Mouse (Mus musculus) kidney, embryonic 15.5 days (tissue): ENCODE results near the gene Gucy2c. TPM values are rescaled to one million over a fixed set of nuclear protein-coding genes. Genes with fewer than 3 reads are reported as not detected.

Source experiments
- ATAC-seq: fragments of 200-750 bp; cut with Nextera tagmentation; replicated peaks from 2 replicates; pipeline ENCODE4 v1.8.0; 2017; ENCODE audit warnings: moderate TSS enrichment; ENCODE audit not compliant: low FRiP score
- H3K27ac ChIP-seq: fragments of 300-500 bp; sonication (generic); 2 replicates; pipeline ENCODE4 v1.5.1; 2015; ENCODE audit warnings: mild to moderate bottlenecking, inconsistent platforms
- H3K27me3 ChIP-seq: fragments of 300-500 bp; sonication (generic); 2 replicates; pipeline ENCODE4 v1.6.1; 2015; ENCODE audit warnings: inconsistent platforms
- H3K36me3 ChIP-seq: fragments of 300-500 bp; sonication (generic); 2 replicates; pipeline ENCODE4 v1.6.1; 2015; ENCODE audit warnings: inconsistent platforms
- H3K4me1 ChIP-seq: fragments of 300-500 bp; sonication (generic); 2 replicates; pipeline ENCODE4 v1.6.1; 2015; ENCODE audit warnings: inconsistent platforms
- H3K4me2 ChIP-seq: fragments of 300-500 bp; sonication (generic); 2 replicates; pipeline ENCODE4 v1.6.1; 2015; ENCODE audit warnings: moderate library complexity, mild to moderate bottlenecking, inconsistent platforms
- H3K4me3 ChIP-seq: fragments of 300-500 bp; sonication (generic); replicated peaks from 2 replicates; pipeline ENCODE4 v1.5.1; 2015; ENCODE audit warnings: mild to moderate bottlenecking, inconsistent platforms
- H3K9ac ChIP-seq: fragments of 300-500 bp; sonication (generic); 2 replicates; pipeline ENCODE4 v1.6.1; 2015; ENCODE audit warnings: mild to moderate bottlenecking, inconsistent platforms
- H3K9me3 ChIP-seq: fragments of 300-500 bp; sonication (generic); replicated peaks from 2 replicates; pipeline ENCODE4 v1.6.1; 2016; ENCODE audit warnings: inconsistent platforms
- WGBS: fragments of 180-500 bp; shearing (Covaris S2); methylation state at CpG from one replicate; pipeline ENCODE4 v1.1.7; 2015; ENCODE audit warnings: mixed read lengths; 5-methylcytosine and 5-hydroxymethylcytosine counted together
- polyA plus RNA-seq: library from polyadenylated mRNA; unstranded; fragments of >200 nt; fragmentation: Nextera tagmentation; extraction: Ambion mirVana; gene quantifications from 2 replicates; pipeline ENCODE4 v1.2.1, GENCODE M21; 2015

The Gucy2c gene
- polyA plus RNA-seq, 1 experiment from 2014 or later: 0.08 TPM

DNA sequence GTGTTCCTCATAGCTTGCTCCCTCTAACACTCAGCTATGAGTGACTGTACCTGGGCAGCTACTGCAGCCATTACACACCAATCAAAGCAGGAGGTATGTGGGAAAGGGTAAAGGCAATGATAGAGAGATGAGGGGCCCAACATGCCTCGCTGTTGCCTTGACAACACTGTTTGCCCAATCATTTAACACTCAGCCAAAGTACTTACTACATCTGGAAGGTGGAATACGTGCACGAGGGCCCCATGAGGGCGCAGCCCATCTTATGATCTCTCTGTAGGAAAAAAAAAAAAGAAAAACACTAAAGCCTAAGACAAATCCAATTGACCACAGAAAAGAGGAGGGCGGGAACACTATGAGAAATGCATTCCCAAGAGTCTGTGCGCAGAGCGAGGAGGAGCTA, 11.7 kb downstream of the Gucy2c start:
- 87% methylated on average over 7 of the region's 7 CpGs for WGBS
- Histone ChIP-seq H3K27me3 (no peaks in the 10 kb centered on the region), H3K27ac (no peak overlapping the region), H3K9me3 (no peaks in the 10 kb centered on the region), H3K4me1 (no peaks in the 10 kb centered on the region), H3K36me3 (no peaks in the 10 kb centered on the region), H3K9ac (no peak overlapping the region), H3K4me3 (no peak overlapping the region), H3K4me2 (no peak overlapping the region)
- ATAC-seq: no peak

DNA sequence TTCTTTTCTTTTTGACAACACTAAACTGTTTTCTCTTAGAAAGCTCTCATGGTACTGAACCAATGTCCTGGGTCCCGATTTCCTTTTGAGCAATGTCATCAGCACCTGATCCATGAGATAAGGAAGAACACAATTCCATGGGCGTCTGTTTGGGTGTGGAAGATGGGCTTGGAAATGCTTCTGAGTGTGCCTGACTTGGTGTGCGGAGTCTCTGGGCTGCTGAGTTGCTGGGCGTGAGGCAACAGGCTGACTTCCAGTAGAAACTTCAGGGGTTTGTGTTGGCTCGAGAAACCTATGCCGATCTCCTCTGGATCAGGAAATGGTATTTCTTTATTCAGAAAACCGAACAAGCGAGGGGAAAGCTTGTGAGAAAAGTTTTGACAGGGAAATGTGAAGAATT, 12.4 kb downstream of the Gucy2c start:
- 89% methylated on average over 8 of the region's 8 CpGs for WGBS
- H3K27me3 ChIP-seq: no peaks in the 10 kb centered on the region
- no peak overlapping the region for H3K4me3 ChIP-seq
- no peak for ATAC-seq
- H3K36me3 ChIP-seq: no peaks in the 10 kb centered on the region
- H3K4me2 ChIP-seq: no peak overlapping the region
- no peak overlapping the region for H3K9ac ChIP-seq
- H3K27ac ChIP-seq: no peak overlapping the region
- no peaks in the 10 kb centered on the region for H3K9me3 ChIP-seq
- H3K4me1 ChIP-seq: no peaks in the 10 kb centered on the region

DNA sequence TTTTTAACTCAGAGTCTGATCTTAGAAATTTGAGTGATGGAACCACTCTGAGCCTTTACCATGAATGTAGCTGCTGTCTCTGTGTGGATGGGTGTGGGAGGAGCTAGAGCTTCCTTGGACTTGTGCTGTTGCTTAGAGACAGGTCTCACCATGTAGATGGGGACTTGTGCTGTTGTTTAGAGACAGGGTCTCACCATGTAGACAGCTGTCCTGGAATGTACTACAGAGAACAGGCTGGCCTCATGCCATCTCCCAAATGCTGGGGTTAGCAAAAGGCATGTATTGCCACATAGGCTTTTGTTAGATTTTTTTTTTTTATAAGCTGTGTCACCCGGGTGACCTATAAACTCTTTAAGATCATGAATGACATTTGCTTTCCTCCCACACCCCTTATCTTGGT, 17.7 kb downstream of the Gucy2c start:
- Histone ChIP-seq H3K4me1 (no peaks in the 10 kb centered on the region), H3K27ac (no peak overlapping the region), H3K9me3 (no peaks in the 10 kb centered on the region), H3K27me3 (no peaks in the 10 kb centered on the region), H3K4me2 (no peak overlapping the region), H3K36me3 (no peaks in the 10 kb centered on the region), H3K4me3 (no peak overlapping the region), H3K9ac (no peak overlapping the region)
- no peak for ATAC-seq
- 63% methylated on average over 1 of the region's 1 CpGs for WGBS

DNA sequence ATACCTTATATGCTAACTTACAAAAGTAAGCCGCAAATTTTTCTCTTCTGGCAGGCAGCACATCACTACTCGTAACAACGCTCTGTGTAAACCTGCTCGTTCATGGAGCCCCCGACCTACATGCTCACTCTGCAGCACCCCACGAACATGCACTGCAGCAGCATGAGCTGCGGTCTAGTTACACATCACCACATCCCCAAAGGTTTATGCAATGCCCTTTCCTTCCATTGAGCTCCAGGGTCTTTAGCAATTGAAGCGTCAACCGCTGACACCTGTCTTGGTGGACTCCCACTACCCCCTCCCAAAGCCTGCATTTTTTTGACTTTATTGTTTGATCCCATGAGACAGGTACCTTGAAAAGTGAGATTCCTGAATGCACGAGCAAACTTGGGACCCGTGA, 31.0 kb downstream of the Gucy2c start:
- Histone ChIP-seq H3K9ac (no peak overlapping the region), H3K36me3 (no peaks in the 10 kb centered on the region), H3K27ac (no peak overlapping the region), H3K4me1 (no peaks in the 10 kb centered on the region), H3K4me3 (no peak overlapping the region), H3K27me3 (no peaks in the 10 kb centered on the region), H3K4me2 (no peak overlapping the region), H3K9me3 (no peaks in the 10 kb centered on the region)
- 86% methylated on average over 11 of the region's 11 CpGs for WGBS
- no peak for ATAC-seq

DNA sequence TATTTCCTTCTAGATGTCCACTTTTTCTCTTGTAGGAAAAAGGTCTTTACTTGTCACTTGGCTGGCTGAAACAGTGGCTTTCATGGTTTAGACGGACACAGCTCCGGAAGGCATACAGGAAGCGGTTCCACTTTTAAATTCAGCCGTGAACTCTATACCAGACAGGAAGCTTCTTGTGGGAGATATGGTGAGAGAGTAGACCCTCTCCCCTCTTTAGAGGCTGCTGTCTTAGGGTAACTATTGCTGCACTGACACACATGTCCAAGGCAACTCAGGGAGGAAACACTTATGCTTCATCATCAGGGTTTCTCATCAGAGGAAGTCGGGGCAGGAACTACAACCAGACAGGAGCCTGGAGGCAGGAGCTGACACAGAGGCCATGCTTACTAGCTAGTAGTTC, 36.0 kb downstream of the Gucy2c start:
- peaks cover 5% of the 10 kb centered on the region for H3K27me3 ChIP-seq
- 74% methylated on average over 5 of the region's 5 CpGs for WGBS
- no peak for ATAC-seq
- no peaks in the 10 kb centered on the region for H3K9me3 ChIP-seq
- no peak overlapping the region for H3K4me3 ChIP-seq
- no peak overlapping the region for H3K4me2 ChIP-seq
- H3K27ac ChIP-seq: no peak overlapping the region
- H3K36me3 ChIP-seq: no peaks in the 10 kb centered on the region
- H3K9ac ChIP-seq: no peak overlapping the region
- H3K4me1 ChIP-seq: 0 out of 2 replicates have a peak, but pooled peaks cover 4% of the 10 kb centered on the region

DNA sequence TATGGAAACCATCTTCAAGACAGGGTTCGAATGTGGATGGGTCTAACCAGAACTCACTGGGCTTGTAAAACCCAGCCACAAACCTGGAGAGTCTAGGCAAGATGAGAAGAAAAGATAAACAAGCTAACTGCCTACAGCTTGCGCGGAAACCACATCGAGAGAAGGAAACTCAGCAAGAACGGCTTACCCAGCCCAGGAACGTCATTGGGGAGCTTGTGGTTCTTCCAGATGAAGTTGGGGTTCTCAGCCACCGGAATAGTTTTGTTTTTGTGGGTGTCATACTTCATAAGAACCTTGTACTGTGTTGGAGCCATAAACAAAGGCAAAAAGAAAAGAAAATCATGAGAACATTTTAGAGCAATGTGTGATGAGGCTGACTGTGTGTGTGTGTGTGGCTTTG, 37.8 kb downstream of the Gucy2c start:
- 73% methylated on average over 7 of the region's 7 CpGs for WGBS
- H3K27me3 ChIP-seq: peaks cover 5% of the 10 kb centered on the region
- ATAC-seq: no peak

DNA sequence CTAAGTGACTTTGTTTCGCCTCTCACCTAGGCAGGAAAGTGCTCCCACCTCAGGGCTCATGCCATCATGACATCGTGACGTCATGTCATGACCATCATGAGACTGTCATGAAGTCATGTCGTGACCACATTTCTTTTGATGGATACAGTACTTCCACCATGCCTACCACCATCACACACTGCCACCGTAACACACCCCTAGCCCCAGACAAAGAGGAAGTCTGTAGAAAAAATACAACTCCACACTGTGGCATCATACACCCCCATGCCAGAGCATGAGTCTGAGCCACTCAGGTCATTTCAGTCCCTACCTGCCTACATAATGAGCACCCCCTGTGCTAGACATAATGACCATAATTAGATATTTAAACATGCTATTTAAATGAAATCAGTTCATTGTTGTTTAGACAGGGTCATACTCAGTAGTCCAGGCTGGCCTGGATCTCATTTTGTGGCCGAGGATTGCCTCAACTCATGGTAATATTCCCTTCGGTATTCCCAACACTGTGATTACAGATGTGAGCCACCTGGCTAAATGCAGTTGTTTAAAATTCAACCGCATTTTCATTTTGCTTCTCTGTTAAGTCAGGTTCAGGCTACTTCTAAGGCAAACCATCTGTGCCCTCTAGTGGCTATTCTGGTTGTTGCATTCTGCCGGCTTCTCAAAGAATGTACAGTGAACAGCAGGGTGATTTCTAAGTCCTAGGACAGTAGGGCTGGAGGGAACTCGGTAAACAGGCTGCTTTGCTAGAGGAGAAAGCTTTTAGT, 39.0 kb downstream of the Gucy2c start:
- H3K27ac ChIP-seq: no peak overlapping the region
- no peak overlapping the region for H3K4me3 ChIP-seq
- H3K4me2 ChIP-seq: no peak overlapping the region
- H3K4me1 ChIP-seq: 0 out of 2 replicates have a peak, but pooled peaks cover 4% of the 10 kb centered on the region
- no peaks in the 10 kb centered on the region for H3K9me3 ChIP-seq
- H3K27me3 ChIP-seq: peaks cover 5% of the 10 kb centered on the region
- ATAC-seq: peak; percentile 83
- no peak overlapping the region for H3K9ac ChIP-seq
- WGBS: 41% methylated on average over 10 of the region's 10 CpGs
- no peaks in the 10 kb centered on the region for H3K36me3 ChIP-seq

More for the DNA sequence above, 37.8 kb downstream of the Gucy2c start:
- Histone ChIP-seq H3K4me2 (no peak overlapping the region), H3K4me3 (no peak overlapping the region), H3K27ac (no peak overlapping the region), H3K9me3 (no peaks in the 10 kb centered on the region), H3K4me1 (0 out of 2 replicates have a peak, but pooled peaks cover 4% of the 10 kb centered on the region), H3K9ac (no peak overlapping the region), H3K36me3 (no peaks in the 10 kb centered on the region)

DNA sequence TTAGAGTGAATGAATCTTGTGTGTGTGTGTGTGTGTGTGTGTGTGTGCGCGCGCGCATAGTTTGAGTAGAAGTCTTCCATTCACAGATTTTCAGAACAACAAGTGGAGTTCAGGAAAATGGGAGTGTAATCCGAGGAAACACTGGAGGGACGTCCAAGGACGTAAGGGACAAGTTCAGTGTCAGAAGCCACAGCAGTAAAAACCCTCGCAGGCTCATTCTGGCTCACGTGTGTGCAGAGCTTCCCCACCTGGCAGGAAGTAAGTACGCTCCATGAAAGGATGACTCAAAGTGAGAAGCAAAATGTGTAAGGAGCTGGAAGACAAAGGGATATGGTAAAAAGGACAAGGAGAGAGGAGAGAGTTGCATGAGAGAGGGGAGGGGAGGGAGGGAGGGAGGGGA, 40.3 kb downstream of the Gucy2c start:
- no peak overlapping the region for H3K27ac ChIP-seq
- ATAC-seq: no peak
- H3K4me2 ChIP-seq: no peak overlapping the region
- no peaks in the 10 kb centered on the region for H3K9me3 ChIP-seq
- no peak overlapping the region for H3K4me3 ChIP-seq
- 0 out of 2 replicates have a peak, but pooled peaks cover 4% of the 10 kb centered on the region for H3K4me1 ChIP-seq
- H3K27me3 ChIP-seq: peaks cover 5% of the 10 kb centered on the region
- H3K36me3 ChIP-seq: no peaks in the 10 kb centered on the region
- H3K9ac ChIP-seq: no peak overlapping the region
- 83% methylated on average over 10 of the region's 10 CpGs for WGBS

DNA sequence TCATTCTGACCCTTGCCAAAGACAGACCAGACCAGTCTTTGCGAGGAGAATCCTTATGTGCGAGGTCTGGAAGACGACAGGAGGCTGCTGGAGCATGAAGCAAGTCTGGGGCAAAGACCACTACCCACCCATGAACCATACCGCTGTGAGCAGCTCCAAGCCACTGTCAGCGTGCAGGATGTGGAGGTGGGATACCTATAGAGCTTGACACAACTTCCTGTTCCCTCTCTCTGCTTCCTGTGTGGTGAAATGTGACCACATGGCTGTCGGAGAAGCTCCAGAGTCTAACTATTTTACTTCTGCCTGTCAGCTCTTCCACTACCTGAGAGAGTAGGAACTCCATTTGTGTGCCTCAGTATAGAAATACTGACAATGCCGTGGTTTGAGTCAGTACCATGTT, 45.8 kb downstream of the Gucy2c start:
- 73% methylated on average over 7 of the region's 7 CpGs for WGBS
- no peaks in the 10 kb centered on the region for H3K27me3 ChIP-seq
- H3K4me2 ChIP-seq: no peak overlapping the region
- H3K4me3 ChIP-seq: no peak overlapping the region
- H3K4me1 ChIP-seq: no peaks in the 10 kb centered on the region
- no peaks in the 10 kb centered on the region for H3K36me3 ChIP-seq
- H3K27ac ChIP-seq: no peak overlapping the region
- H3K9me3 ChIP-seq: no peaks in the 10 kb centered on the region
- ATAC-seq: no peak
- no peak overlapping the region for H3K9ac ChIP-seq

DNA sequence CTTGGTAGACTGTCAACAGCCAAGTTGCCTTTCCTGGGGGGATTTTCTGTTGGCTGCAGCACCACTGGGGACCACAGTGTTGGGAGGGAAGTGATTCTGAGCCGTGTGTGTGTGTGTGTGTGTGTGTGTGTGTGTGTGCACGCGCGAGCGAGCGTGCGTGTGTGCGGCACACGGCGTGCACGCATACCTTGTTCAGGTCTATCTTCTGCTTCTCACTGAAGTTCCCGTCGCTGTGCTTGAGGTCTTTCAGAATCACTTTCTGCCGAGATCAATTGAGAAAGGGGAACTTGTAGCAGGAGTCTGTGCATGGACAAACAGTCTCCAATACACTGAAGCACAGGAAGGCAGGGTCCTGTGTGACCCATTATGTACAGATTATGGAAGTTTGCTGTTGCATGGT, 53.4 kb downstream of the Gucy2c start:
- 91% methylated on average over 14 of the region's 14 CpGs for WGBS
- Histone ChIP-seq H3K4me1 (no peaks in the 10 kb centered on the region), H3K9me3 (no peaks in the 10 kb centered on the region), H3K36me3 (no peaks in the 10 kb centered on the region), H3K27me3 (no peaks in the 10 kb centered on the region), H3K4me3 (no peak overlapping the region), H3K9ac (no peak overlapping the region), H3K4me2 (no peak overlapping the region), H3K27ac (no peak overlapping the region)
- no peak for ATAC-seq

DNA sequence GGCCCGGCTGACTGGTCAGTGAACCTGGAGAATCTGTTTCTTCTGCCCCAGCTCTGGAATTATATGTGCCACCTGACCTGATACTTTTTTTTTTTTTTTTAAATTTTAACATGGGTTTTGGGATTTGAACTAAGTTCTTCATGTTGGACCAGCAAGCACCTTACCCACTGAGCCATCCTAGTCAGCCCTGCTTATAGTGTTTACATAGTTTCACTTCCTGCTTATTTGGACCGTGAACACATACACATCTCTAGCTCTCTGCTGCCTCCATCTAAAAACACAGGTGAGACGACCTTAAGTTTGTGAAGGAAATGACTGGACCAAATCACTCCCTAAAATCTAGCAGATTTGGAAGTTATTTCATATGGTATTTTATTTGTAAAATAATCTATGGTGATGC, 58.4 kb downstream of the Gucy2c start:
- H3K4me2 ChIP-seq: no peak overlapping the region
- H3K27ac ChIP-seq: no peak overlapping the region
- WGBS: 68% methylated on average over 3 of the region's 3 CpGs
- no peaks in the 10 kb centered on the region for H3K36me3 ChIP-seq
- H3K9ac ChIP-seq: no peak overlapping the region
- no peaks in the 10 kb centered on the region for H3K4me1 ChIP-seq
- H3K9me3 ChIP-seq: no peaks in the 10 kb centered on the region
- H3K27me3 ChIP-seq: no peaks in the 10 kb centered on the region
- H3K4me3 ChIP-seq: no peak overlapping the region
- no peak for ATAC-seq

DNA sequence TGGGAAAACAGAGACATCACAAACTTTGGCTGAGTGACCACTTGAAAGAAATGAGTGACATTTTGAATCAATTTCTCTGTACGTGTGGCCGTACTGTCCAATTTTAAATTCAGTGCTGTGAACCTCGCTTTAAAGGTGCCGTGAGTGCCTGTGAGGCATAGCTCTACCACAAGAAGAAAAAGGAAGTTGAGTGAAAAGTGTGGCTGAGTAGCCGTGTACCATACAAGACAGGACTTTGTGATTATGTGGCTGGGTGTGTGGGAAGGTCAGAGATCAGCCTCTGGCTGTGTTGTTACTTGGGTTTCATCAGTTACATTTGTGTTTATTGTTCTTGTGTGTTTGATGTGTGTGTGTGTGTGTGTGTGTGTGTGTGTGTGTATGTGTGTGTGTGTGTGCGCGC, 59.0 kb downstream of the Gucy2c start:
- H3K4me2 ChIP-seq: no peak overlapping the region
- no peak overlapping the region for H3K9ac ChIP-seq
- H3K4me3 ChIP-seq: no peak overlapping the region
- H3K27ac ChIP-seq: no peak overlapping the region
- H3K4me1 ChIP-seq: no peaks in the 10 kb centered on the region
- 89% methylated on average over 7 of the region's 7 CpGs for WGBS
- H3K36me3 ChIP-seq: no peaks in the 10 kb centered on the region
- no peaks in the 10 kb centered on the region for H3K27me3 ChIP-seq
- no peak for ATAC-seq
- no peaks in the 10 kb centered on the region for H3K9me3 ChIP-seq

DNA sequence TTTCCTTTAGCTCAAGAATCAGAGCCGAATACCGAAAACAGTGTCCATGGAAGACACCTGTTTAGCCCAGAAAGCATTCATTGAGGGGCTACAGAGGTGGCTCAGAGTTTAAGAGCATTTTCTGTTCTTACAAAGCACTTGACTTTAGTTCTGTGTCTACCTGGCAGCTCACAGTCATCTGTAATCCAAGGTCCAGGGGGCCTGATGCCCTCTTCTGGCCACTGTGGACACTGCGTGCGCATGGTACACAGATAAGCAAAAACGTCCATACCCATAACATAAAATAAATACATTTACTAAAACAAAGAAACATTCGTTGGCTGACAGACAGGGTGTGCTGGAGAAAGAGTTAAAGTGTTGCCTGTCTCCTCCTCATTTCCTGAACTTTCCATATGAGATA, 59.6 kb downstream of the Gucy2c start:
- no peaks in the 10 kb centered on the region for H3K36me3 ChIP-seq
- H3K4me3 ChIP-seq: no peak overlapping the region
- H3K27ac ChIP-seq: no peak overlapping the region
- H3K4me1 ChIP-seq: no peaks in the 10 kb centered on the region
- H3K9ac ChIP-seq: no peak overlapping the region
- H3K9me3 ChIP-seq: no peaks in the 10 kb centered on the region
- no peaks in the 10 kb centered on the region for H3K27me3 ChIP-seq
- no peak overlapping the region for H3K4me2 ChIP-seq
- ATAC-seq: no peak
- WGBS: 61% methylated on average over 6 of the region's 6 CpGs
